Mouse (Mus musculus) forebrain, embryonic 10.5 days (tissue): ENCODE measurements at regions not wholly inside any gene's neighbourhood (a gene's known extent, or its start where the extent isn't known, plus 50 kb on each side); places are given as distances from the start of the nearest gene placed in this dataset.
A peak's percentile ranks its signal among the peaks of the same experiment; 100 is the strongest.

ENCODE experiments used
- DNase-seq: peaks from one replicate; pipeline ENCODE4 v3.0.0-alpha.2; 2017; ENCODE audit warnings: low spot score; ENCODE audit errors: extremely low spot score
- H3K27ac ChIP-seq: fragments of 300-500 bp; sonication (generic); 2 replicates; pipeline ENCODE4 v1.5.1; 2016; ENCODE audit warnings: mild to moderate bottlenecking
- H3K27me3 ChIP-seq: fragments of 300-500 bp; sonication (generic); 2 replicates; pipeline ENCODE4 v1.6.1; 2016; ENCODE audit warnings: mild to moderate bottlenecking; ENCODE audit not compliant: poor library complexity, severe bottlenecking
- H3K36me3 ChIP-seq: fragments of 300-500 bp; sonication (generic); replicated peaks from 2 replicates; pipeline ENCODE4 v1.6.1; 2016; ENCODE audit warnings: mild to moderate bottlenecking, moderate library complexity
- H3K4me1 ChIP-seq: fragments of 300-500 bp; sonication (generic); 2 replicates; pipeline ENCODE4 v1.6.1; 2016
- H3K4me3 ChIP-seq: fragments of 300-500 bp; sonication (generic); 2 replicates; pipeline ENCODE4 v1.5.1; 2016; ENCODE audit warnings: mild to moderate bottlenecking, moderate library complexity
- H3K9me3 ChIP-seq: fragments of 300-500 bp; sonication (generic); 2 replicates; pipeline ENCODE4 v1.6.1; 2016; ENCODE audit warnings: mild to moderate bottlenecking, moderate library complexity
- whole genome bisulfite sequencing: fragments of 180-500 bp; shearing (Covaris S2); methylation state at CpG from one replicate; pipeline ENCODE4 v1.1.7; 2016; 5-methylcytosine and 5-hydroxymethylcytosine counted together

DNA sequence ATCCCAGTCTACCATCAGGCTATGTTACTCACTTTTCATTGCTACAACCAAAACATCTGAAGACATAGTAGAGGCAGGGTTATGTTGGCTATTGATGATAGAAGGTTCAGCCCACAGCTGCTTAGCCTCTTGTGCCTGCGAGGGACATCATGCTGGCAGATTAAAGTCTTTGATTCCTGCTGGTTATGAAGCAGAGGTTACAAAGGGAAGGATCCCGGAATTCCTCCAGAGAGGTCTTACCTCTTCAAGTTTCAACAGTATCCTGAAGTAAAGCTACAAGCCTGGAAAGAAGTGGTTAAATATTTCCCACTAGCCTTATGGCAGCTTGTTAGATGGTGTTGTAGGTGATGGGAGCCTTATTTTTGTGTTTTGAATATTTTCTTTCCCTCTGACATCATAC is 58.6 kb upstream of the Shb start:
- Histone ChIP-seq H3K27ac (peak overlapping the region; percentile 81; the same call in 1 of the 2 replicates), H3K4me1 (peaks cover 41% of the 10 kb centered on the region), H3K27me3 (peaks cover 68% of the 10 kb centered on the region), H3K9me3 (no peaks in the 10 kb centered on the region), H3K36me3 (no peaks in the 10 kb centered on the region), H3K4me3 (peak overlapping the region; percentile 47)
- DNase-seq, result no peak
- 4% methylated on average over 2 of the region's 2 CpGs for WGBS

DNA sequence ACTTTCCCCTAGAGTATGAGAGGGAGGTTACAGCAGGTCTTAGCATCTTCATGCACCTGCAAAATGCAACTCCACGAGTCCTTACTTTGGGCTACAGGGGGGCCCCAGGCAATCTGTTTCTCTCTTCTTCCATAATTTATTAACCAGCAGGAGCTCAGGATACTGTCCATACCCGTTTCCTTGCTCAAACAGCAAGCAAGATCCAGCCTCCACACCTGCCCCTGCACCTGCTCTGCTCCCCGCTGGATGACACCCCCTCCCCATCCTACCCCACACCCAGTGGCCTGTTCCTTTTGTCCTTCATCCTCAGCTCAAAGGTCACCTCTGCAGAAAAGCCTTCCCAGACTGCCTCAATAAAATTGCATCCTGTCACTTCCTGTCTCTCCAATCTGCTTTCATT is 56.1 kb upstream of the Shb start:
- Histone ChIP-seq H3K27me3 (peaks cover 91% of the 10 kb centered on the region), H3K36me3 (no peaks in the 10 kb centered on the region), H3K9me3 (no peaks in the 10 kb centered on the region), H3K27ac (no peak overlapping the region), H3K4me1 (peaks cover 49% of the 10 kb centered on the region), H3K4me3 (no peak overlapping the region)
- WGBS, result 30% methylated on average over 3 of the region's 3 CpGs
- DNase-seq, result no peak

DNA sequence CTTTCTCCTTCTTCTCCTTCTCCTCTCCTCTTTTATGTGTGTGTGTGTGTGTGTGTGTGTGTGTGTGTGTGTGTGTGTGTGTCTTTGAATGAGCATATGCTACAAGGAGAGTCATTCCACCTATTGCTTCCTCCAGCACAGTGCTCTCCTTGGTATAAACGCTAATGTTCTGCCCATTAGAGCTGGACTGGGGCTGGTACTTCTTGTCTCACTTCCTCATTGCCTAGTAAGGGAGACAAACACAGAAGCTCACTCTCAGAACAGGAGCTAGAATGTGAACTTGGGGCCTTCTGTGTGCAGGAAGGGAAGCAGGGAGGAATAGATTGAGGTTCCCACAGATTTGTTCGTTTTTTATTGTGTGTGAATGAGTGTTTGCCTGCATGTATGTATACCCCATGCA is 54.9 kb upstream of the Shb start:
- DNase-seq, result no peak
- WGBS, result 63% methylated on average over 2 of the region's 2 CpGs
- Histone ChIP-seq H3K4me3 (no peak overlapping the region), H3K36me3 (no peaks in the 10 kb centered on the region), H3K4me1 (peaks cover 38% of the 10 kb centered on the region), H3K27ac (no peak overlapping the region), H3K27me3 (peaks cover 82% of the 10 kb centered on the region), H3K9me3 (no peaks in the 10 kb centered on the region)

DNA sequence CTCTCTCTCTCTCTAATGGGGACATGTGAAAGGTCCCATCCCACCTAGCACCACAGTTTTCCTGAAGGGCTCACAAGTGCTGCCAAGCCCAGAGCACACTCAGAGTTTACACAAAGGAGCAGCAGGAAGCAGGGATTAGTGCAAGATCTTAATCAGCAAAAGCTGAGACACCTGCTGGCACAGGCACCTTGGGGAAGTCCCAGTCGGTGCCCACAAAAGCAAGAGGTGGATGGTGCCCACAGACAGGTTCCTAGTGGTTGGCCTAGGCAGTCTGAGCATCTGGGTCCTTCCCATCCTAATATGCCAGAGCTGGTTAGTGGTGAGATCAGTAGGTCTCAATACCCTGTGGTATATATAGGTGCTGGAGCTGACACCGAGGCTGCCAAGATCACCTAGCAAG is 54.0 kb upstream of the Shb start:
- H3K4me1 ChIP-seq, result peaks cover 31% of the 10 kb centered on the region
- 32% methylated on average over 2 of the region's 2 CpGs for WGBS
- H3K27ac ChIP-seq, result 0 out of 2 replicates have a peak overlapping the region, but pooled peaks have one; percentile 48
- no peak for DNase-seq
- H3K4me3 ChIP-seq, result no peak overlapping the region
- H3K36me3 ChIP-seq, result no peaks in the 10 kb centered on the region
- H3K27me3 ChIP-seq, result peaks cover 78% of the 10 kb centered on the region
- no peaks in the 10 kb centered on the region for H3K9me3 ChIP-seq

DNA sequence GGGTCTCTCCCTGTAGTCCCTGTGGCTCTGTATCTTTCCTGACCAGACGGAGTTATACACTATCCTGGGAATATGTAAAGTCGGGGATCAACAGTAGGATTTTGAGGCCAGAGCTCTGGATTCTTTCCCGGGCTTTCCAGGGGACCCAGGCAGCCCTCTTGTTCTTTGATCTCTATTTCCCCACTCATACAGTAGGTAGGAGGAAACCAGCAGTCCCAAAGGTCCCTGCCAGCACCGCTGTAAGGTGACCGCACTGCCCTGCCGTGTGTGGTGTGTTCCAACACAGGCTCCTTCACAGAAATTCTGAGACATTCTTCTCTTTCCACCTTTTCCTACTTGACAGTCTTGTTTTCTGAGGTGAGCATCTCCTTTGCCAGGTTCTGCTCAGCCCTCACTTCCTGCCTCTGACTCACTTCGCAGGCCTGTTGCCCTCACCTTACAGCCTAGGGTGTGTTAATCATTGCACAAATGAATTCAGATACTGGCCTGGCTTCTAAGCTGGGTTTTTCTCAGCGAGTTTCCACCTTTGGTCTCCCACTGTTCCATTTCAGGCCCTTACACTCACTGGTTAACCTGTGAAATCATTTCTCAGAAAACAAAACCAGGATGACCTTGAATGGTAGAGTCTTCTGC is 53.0 kb upstream of the Shb start:
- Histone ChIP-seq H3K9me3 (no peaks in the 10 kb centered on the region), H3K27ac (0 out of 2 replicates have a peak overlapping the region, but pooled peaks have one; percentile 25), H3K4me3 (no peak overlapping the region), H3K36me3 (no peaks in the 10 kb centered on the region), H3K27me3 (peaks cover 79% of the 10 kb centered on the region), H3K4me1 (peaks cover 29% of the 10 kb centered on the region)
- DNase-seq, result no peak
- WGBS, result 61% methylated on average over 8 of the region's 8 CpGs

DNA sequence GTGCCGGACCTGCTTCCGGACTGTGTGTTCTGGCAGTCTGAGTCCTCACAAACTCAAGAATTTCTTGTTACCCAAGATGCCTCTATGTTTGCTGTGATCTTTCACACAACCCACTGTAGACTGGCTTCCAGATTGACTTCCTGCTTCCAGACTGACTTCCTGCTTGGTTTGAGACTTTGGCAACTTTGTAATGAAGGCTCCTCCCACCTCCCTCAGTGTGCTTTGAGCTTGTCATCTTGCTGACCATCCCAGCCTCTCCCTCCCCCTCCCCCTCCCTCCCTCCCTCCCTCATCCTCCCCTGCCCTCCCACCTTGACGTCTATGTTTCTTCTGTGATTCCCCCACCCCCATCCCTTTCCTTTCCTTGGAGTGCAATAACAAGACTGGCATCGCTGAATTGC is 51.7 kb upstream of the Shb start:
- H3K4me3 ChIP-seq, result no peak overlapping the region
- H3K36me3 ChIP-seq, result no peaks in the 10 kb centered on the region
- peaks cover 32% of the 10 kb centered on the region for H3K4me1 ChIP-seq
- DNase-seq, result no peak
- peaks cover 69% of the 10 kb centered on the region for H3K27me3 ChIP-seq
- H3K27ac ChIP-seq, result no peak overlapping the region
- H3K9me3 ChIP-seq, result no peaks in the 10 kb centered on the region
- 65% methylated on average over 4 of the region's 4 CpGs for WGBS

DNA sequence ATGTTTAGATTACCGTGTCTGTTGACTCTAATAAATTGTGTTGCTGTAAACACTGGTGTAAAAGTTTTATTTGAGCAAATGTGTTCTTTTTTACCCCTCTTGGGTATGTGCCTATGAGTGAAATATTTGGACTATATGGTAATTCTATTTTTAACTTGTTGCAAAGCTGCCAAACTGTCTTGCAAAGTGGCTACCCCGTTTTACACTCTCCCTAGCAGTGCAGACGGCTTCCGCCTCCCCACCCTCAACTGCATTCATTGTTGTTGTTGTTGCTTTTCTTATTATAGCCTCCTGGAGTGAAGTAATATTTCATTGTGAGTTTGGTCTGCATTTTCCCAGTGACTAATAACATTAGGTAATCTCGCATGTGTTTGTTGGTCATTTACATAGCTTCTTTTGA is 50.2 kb upstream of the Shb start:
- H3K4me3 ChIP-seq, result no peak overlapping the region
- H3K9me3 ChIP-seq, result no peaks in the 10 kb centered on the region
- no peak overlapping the region for H3K27ac ChIP-seq
- DNase-seq, result no peak
- 84% methylated on average over 5 of the region's 5 CpGs for WGBS
- H3K4me1 ChIP-seq, result peaks cover 47% of the 10 kb centered on the region
- H3K36me3 ChIP-seq, result no peaks in the 10 kb centered on the region
- peaks cover 54% of the 10 kb centered on the region for H3K27me3 ChIP-seq
